Mouse (Mus musculus) heart, postnatal 36 days (tissue): ENCODE results near the gene Clca3b. TPM values are rescaled to one million over a fixed set of nuclear protein-coding genes. Genes with fewer than 3 reads are reported as not detected.
"Not testable (repeated sequence)": the region's sequence is repeated elsewhere in the genome, so short reads cannot be mapped to it uniquely, and the experiment has no call there.

Experiments
- DNase-seq, 2 experiments: peaks; one replicate each; pipeline ENCODE4 v3.0.0; 2021 to 2022
- intact Hi-C: fragments of 180-260 bp; cut with DNase I; formaldehyde crosslinking; loops from one replicate; pipeline ENCODE4 v1.15.1; 2025
- total RNA-seq, 2 experiments: library from RNA; stranded (reverse); gene quantifications; 2 replicates each; pipeline ENCODE4 v1.2.3; 2021

Gene Clca3b
- not detected for total RNA-seq

- DNase-seq, intact Hi-C loops: not testable (repeated sequence)
These were observed at the start of gene Clca3b for GRCm38 (mm10) chr3:144849014-144849556. TSS of gene Clca3b (minus strand) at chr3:144849357.

GRCm38 (mm10) chr3:144897042-144897678 lies 48.0 kb upstream of the Clca3b start:
- DNase-seq: peak in 1 of 2 experiments; percentile 7

GRCm38 (mm10) chr3:144890246-144890758 lies 41.1 kb upstream of the Clca3b start:
- DNase-seq: no peak
- intact Hi-C loops: no loop called here

More at GRCm38 (mm10) chr3:144897042-144897678, 48.0 kb upstream of the Clca3b start:
- intact Hi-C loops: no loop called here

GRCm38 (mm10) chr3:144886957-144887356 lies 37.8 kb upstream of the Clca3b start:
- DNase-seq: no peak
- intact Hi-C loops: no loop called here

GRCm38 (mm10) chr3:144872012-144872411 lies 22.9 kb upstream of the Clca3b start:
- DNase-seq, intact Hi-C loops: not testable (repeated sequence)

GRCm38 (mm10) chr3:144849584-144849983 lies 427 bp upstream of the Clca3b start:
- intact Hi-C loops: no loop called here
- no peak for DNase-seq

- DNase-seq: no peak
- intact Hi-C loops: loop anchor here (10.0 kb wide), 2 partner anchors 198 to 308 kb away; no protein-coding TSS in a partner anchor
These were observed 21.9 kb downstream of the Clca3b start for GRCm38 (mm10) chr3:144827257-144827656.

GRCm38 (mm10) chr3:144825151-144825550 lies 24.0 kb downstream of the Clca3b start:
- peak; percentile 74 to 86 for DNase-seq
- intact Hi-C loops: loop anchor here (10.0 kb wide), 2 partner anchors 200 to 310 kb away; no protein-coding TSS in a partner anchor

- no peak for DNase-seq
- intact Hi-C loops: loop anchor here (10.0 kb wide), 2 partner anchors 201 to 311 kb away; no protein-coding TSS in a partner anchor
These were observed 25.8 kb downstream of the Clca3b start for GRCm38 (mm10) chr3:144823331-144823730.

GRCm38 (mm10) chr3:144820632-144821031 lies 28.5 kb downstream of the Clca3b start:
- no peak for DNase-seq
- intact Hi-C loops: loop anchor here (10.0 kb wide), 2 partner anchors 204 to 314 kb away; no protein-coding TSS in a partner anchor

- DNase-seq, intact Hi-C loops: not testable (repeated sequence)
These were observed 29.9 kb downstream of the Clca3b start, which contains the start of gene Clca3a2 for GRCm38 (mm10) chr3:144819219-144819618. TSS of gene Clca3a2 (minus strand) at chr3:144819494.

GRCm38 (mm10) chr3:144813336-144813735 lies 35.8 kb downstream of the Clca3b start:
- intact Hi-C loops, DNase-seq: not testable (repeated sequence)

GRCm38 (mm10) chr3:144811821-144812220 lies 37.3 kb downstream of the Clca3b start:
- no peak for DNase-seq
- intact Hi-C loops: no loop called here

- DNase-seq, intact Hi-C loops: not testable (repeated sequence)
These were observed 40.8 kb downstream of the Clca3b start for GRCm38 (mm10) chr3:144808153-144808925.

- DNase-seq, intact Hi-C loops: not testable (repeated sequence)
These were observed 42.5 kb downstream of the Clca3b start for GRCm38 (mm10) chr3:144806626-144807025.

GRCm38 (mm10) chr3:144801861-144802260 lies 47.3 kb downstream of the Clca3b start:
- peak; percentile 25 to 39 for DNase-seq
- intact Hi-C loops: no loop called here

- intact Hi-C loops: no loop called here
- DNase-seq: no peak
These were observed 63.7 kb downstream of the Clca3b start for GRCm38 (mm10) chr3:144785181-144786148.
